Mouse (Mus musculus): ENCODE data around the gene Acvr1.

DNA sequence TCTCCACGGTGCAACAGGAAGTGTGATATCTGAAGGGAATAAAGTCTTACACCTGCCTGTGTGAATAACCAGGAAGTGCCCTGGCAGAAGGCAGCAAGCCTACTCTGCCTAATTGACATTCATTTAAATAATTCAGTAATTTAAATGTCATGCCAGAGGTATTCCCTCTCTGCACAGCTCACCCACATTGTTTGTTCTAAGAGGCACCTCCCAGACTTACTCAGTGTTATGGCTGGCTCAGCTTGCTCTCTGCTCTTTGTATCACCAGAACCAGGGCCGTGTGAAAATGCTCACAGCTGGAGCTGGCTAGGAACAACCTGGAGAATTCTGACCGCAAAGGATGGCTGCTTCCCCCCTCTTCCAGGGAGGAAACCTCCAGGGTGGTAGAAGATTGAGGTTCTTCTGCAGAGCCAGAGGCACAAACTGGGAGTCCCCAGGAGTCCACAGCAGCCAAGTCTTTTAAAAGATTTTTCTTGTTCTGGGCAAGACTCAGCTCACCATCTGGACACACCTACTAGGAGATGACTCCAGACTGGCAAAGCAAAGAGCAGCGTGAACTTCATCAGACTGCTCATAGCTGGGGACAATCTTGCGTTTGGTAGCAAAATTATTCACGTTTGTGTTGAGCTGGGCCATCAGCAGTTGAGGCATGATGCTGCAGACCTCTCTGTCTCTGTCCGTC lies 82.5 kb downstream of the Acvr1 start:
- TF ChIP-seq CTCF (IDR thresholded peaks at IDR 0.05; ENCODE audit: insufficient read depth, low read depth, low read length) (no peak), POLR2A (IDR thresholded peaks at IDR 0.05; ENCODE audit: insufficient read depth, low read depth, low read length) (no peak)
